Mouse (Mus musculus): Measurements from ENCODE around the gene Tbc1d1. TPM values are rescaled to one million over a fixed set of nuclear protein-coding genes. Genes with fewer than 3 reads are reported as not detected.

The Tbc1d1 gene
- polyA plus RNA-seq, 1 experiment from 2014 or later = 38.3 TPM

DNA sequence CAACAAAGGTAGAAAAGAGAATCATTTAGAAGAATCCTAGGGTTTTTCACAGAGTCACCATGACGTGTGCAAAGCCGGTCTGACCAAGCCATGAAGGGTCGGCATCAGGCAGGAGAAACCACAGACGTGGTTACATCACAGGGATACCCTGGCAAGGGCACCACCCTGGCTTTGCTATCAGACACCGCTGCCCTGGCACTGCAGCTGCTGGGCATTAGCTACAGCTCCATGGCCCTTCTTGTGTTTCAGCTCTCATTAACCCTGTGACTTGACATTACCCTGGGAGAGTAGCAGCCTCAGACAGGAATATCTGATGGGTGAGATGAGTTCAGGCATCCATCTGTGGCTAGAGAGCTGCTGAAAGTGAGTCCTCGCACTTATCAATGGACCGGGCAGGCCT lies 42.5 kb downstream of the Tbc1d1 start:
- Histone ChIP-seq H3K27me3 (ENCODE audit: insufficient read depth, poor library complexity, severe bottlenecking) (no peaks in the 10 kb centered on the region), H3K4me3 (no peak overlapping the region), H3K36me3 (no peaks in the 10 kb centered on the region), H3K4me1 (peaks cover 14% of the 10 kb centered on the region; the same call in 1 of the 2 replicates), H3K9me3 (no peaks in the 10 kb centered on the region), H3K27ac (no peak overlapping the region)
- WGBS = 81% methylated on average over 7 of the region's 7 CpGs
- peak; percentile 58 for DNase-seq (ENCODE audit: low spot score)

DNA sequence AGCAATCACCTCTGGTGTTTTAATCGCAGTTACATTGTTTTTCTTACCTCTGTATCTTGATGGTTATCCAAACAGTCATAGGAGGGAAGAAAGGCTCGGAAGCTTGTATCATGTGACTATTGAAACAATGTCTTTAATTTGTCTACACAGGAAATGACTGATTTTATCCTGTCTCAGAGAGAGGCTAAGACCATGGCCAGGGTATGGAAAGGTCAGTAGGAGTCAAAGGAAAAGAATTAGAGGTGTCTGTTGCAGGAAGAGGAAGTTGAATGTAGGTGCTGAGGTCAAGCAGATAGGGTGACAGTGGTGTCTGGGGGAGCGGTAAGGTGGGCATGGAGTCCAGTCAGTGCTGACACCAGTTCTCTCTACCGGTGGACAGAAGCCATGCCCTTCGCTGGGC lies 45.0 kb downstream of the Tbc1d1 start:
- Histone ChIP-seq H3K4me1 (peaks cover 14% of the 10 kb centered on the region; the same call in 1 of the 2 replicates), H3K27me3 (ENCODE audit: insufficient read depth, poor library complexity, severe bottlenecking) (no peaks in the 10 kb centered on the region), H3K4me3 (no peak overlapping the region), H3K36me3 (no peaks in the 10 kb centered on the region), H3K27ac (no peak overlapping the region), H3K9me3 (no peaks in the 10 kb centered on the region)
- 56% methylated on average over 5 of the region's 5 CpGs for WGBS
- peak; percentile 19 for DNase-seq (ENCODE audit: low spot score)

DNA sequence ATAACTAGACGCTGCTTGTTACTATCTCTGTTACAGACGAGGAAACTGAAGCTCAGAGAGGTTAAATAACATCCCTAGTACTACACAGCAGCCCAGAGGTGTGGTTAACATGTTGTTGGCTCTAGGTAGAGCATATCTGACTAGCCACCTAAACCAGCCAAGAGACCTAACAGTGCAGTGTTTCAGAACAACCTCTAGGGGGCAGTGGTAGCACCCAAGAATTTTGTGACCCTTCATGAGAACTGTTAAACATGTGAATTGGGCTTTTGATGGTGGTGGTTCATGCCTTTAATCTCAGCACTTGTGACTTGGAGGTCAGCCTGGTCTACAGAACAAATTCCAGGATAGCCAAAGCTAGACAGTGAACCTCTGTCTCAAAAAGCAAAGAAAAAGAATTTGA lies 46.2 kb downstream of the Tbc1d1 start:
- no peaks in the 10 kb centered on the region for H3K27me3 ChIP-seq (ENCODE audit: insufficient read depth, poor library complexity, severe bottlenecking)

DNA sequence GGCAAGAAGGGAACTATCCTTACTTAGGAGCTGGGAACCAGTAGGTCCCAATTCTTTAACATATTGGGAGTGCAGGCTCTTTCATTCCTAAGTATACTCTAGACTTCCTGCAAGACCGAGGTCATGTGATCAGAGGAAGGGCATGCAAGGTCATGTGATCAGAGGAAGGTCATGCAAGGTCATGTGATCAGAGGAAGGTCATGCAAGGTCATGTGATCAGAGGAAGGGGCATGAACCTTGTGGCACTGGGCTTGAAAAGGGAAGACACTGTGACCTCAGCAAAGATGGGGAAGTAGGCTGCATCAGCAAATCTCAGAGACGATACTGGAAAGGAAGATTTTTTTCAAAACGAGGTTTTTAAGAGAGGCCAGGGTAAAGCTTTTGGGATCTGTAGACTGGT lies 49.5 kb downstream of the Tbc1d1 start:
- peaks cover 12% of the 10 kb centered on the region; the same call in 1 of the 2 replicates for H3K4me1 ChIP-seq
- peak; percentile 25 for DNase-seq (ENCODE audit: low spot score)
- no peak overlapping the region for H3K27ac ChIP-seq
- H3K9me3 ChIP-seq = no peaks in the 10 kb centered on the region
- 78% methylated on average over 3 of the region's 3 CpGs for WGBS
- H3K4me3 ChIP-seq = no peak overlapping the region
- H3K27me3 ChIP-seq (ENCODE audit: insufficient read depth, poor library complexity, severe bottlenecking) = no peaks in the 10 kb centered on the region
- H3K36me3 ChIP-seq = no peaks in the 10 kb centered on the region

More for the DNA sequence above, 46.2 kb downstream of the Tbc1d1 start:
- peak; percentile 79 for DNase-seq (ENCODE audit: low spot score)
- H3K27ac ChIP-seq = no peak overlapping the region
- peaks cover 15% of the 10 kb centered on the region; the same call in 1 of the 2 replicates for H3K4me1 ChIP-seq
- WGBS = 23% methylated on average over 2 of the region's 2 CpGs
- H3K36me3 ChIP-seq = no peaks in the 10 kb centered on the region
- no peaks in the 10 kb centered on the region for H3K9me3 ChIP-seq
- no peak overlapping the region for H3K4me3 ChIP-seq

DNA sequence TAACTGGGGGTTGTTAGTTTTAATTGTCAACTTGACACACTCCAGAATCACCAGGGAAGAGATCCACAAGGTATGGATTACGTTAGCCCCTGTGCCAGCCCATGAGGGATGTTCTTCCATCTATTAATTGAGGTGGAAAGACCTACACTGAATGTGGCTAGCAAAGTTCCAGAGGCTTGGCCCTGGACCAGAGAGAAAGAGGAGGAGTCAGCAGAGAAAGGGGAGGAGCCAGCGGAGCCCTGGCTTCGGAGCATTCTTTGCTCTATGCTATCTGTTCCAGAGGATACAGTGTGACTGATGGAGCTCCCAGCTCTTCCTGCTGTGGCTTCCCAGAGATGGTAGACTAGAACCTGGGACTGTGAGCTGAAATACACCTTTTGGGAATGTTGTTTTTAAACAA lies 50.3 kb downstream of the Tbc1d1 start:
- H3K36me3 ChIP-seq = no peaks in the 10 kb centered on the region
- no peaks in the 10 kb centered on the region for H3K9me3 ChIP-seq
- DNase-seq (ENCODE audit: low spot score) = peak; percentile 58
- H3K27me3 ChIP-seq (ENCODE audit: insufficient read depth, poor library complexity, severe bottlenecking) = no peaks in the 10 kb centered on the region
- no peak overlapping the region for H3K4me3 ChIP-seq
- H3K4me1 ChIP-seq = peaks cover 9% of the 10 kb centered on the region; the same call in 1 of the 2 replicates
- WGBS = 54% methylated on average over 3 of the region's 3 CpGs
- no peak overlapping the region for H3K27ac ChIP-seq

DNA sequence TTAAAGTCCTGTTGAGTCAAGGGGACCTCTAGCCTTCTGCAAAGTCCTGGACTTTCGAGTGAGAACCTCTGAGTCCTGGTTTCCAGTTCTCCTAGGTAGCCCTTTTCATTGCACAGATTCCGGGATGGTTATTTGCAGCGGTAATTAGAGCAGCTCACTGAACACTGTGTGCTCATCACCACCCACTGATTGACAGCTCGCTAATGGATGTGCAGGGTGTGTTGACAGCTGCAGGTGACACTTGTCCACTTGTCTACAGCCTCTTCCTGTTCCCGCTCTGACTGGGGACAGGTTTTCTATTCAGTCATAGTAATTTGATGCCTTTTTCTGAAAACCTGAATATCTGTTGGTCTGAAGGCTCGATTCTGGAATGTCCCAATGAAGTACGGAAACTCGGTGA lies 50.8 kb downstream of the Tbc1d1 start:
- peak; percentile 68 for DNase-seq (ENCODE audit: low spot score)
- no peaks in the 10 kb centered on the region for H3K27me3 ChIP-seq (ENCODE audit: insufficient read depth, poor library complexity, severe bottlenecking)
- no peaks in the 10 kb centered on the region for H3K9me3 ChIP-seq
- WGBS = 55% methylated on average over 8 of the region's 8 CpGs
- no peaks in the 10 kb centered on the region for H3K36me3 ChIP-seq
- peaks cover 9% of the 10 kb centered on the region; the same call in 1 of the 2 replicates for H3K4me1 ChIP-seq
- no peak overlapping the region for H3K27ac ChIP-seq
- no peak overlapping the region for H3K4me3 ChIP-seq

DNA sequence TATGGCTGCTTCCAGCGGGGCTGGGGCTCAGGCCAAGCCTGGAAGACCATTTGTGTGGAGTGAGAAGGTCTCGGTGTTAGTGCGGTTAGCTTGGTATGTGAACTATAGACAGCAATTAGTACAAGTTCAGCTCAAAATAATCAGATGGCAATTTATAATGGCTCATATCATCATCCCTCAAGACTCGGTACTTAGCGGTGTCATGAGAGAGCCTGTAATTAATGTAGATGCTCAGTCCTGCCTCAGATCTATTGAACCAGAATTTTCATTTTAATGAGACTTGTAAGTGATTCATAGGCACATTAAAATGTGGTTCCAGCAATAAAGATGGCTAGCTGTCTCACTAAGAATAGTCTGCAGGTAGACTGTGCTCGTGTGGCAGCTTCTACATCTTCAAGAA lies 51.7 kb downstream of the Tbc1d1 start:
- H3K4me1 ChIP-seq = peaks cover 9% of the 10 kb centered on the region; the same call in 1 of the 2 replicates
- no peaks in the 10 kb centered on the region for H3K27me3 ChIP-seq (ENCODE audit: insufficient read depth, poor library complexity, severe bottlenecking)
- no peaks in the 10 kb centered on the region for H3K9me3 ChIP-seq
- no peak overlapping the region for H3K4me3 ChIP-seq
- 94% methylated on average over 6 of the region's 6 CpGs for WGBS
- no peaks in the 10 kb centered on the region for H3K36me3 ChIP-seq
- peak; percentile 62 for DNase-seq (ENCODE audit: low spot score)
- no peak overlapping the region for H3K27ac ChIP-seq

DNA sequence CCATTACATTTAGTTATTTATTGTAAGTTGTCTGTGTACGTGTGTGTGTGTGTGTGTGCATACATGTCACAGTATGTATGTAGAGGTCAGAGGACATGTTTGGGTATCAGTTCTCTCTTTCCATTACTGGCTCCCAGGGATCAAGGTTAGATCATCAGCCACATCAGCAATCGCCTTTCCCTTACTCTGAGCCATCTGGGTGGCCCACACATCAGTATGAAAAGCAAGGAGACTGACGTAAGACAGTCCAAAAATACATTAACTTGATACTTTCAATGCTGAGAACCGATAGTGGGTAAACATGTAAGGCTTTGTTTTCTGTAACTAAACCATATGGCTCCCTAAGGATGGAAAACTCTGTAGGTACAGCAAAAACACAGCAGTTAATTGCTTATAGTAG lies 54.7 kb downstream of the Tbc1d1 start:
- Histone ChIP-seq H3K4me3 (no peak overlapping the region), H3K27ac (no peak overlapping the region), H3K4me1 (peaks cover 9% of the 10 kb centered on the region; the same call in 1 of the 2 replicates), H3K27me3 (ENCODE audit: insufficient read depth, poor library complexity, severe bottlenecking) (no peaks in the 10 kb centered on the region), H3K9me3 (no peaks in the 10 kb centered on the region), H3K36me3 (no peaks in the 10 kb centered on the region)
- DNase-seq (ENCODE audit: low spot score) = no peak
- 77% methylated on average over 4 of the region's 4 CpGs for WGBS

DNA sequence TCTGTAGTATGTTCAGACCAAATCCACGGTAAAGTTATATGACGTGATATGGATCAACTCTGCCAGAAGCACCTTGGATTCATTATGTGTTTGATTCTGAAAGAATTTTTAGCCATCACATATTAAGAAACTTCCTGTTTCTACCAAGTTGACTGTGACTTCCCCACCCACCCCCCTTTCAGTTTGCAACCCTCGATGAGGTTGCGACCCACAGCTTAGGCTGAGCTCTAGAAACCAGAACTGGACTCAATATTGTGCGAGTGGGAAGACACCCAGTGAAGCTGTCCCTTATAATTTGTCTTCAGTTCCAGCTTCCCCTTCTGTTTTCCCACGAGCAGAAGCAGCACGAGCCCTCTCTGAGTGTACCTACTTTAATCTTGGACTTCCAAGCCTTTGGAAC lies 55.2 kb downstream of the Tbc1d1 start:
- 81% methylated on average over 7 of the region's 7 CpGs for WGBS
- Histone ChIP-seq H3K36me3 (no peaks in the 10 kb centered on the region), H3K4me1 (peaks cover 9% of the 10 kb centered on the region; the same call in 1 of the 2 replicates), H3K27me3 (ENCODE audit: insufficient read depth, poor library complexity, severe bottlenecking) (no peaks in the 10 kb centered on the region), H3K9me3 (no peaks in the 10 kb centered on the region), H3K4me3 (no peak overlapping the region), H3K27ac (no peak overlapping the region)
- DNase-seq (ENCODE audit: low spot score) = peak; percentile 17

DNA sequence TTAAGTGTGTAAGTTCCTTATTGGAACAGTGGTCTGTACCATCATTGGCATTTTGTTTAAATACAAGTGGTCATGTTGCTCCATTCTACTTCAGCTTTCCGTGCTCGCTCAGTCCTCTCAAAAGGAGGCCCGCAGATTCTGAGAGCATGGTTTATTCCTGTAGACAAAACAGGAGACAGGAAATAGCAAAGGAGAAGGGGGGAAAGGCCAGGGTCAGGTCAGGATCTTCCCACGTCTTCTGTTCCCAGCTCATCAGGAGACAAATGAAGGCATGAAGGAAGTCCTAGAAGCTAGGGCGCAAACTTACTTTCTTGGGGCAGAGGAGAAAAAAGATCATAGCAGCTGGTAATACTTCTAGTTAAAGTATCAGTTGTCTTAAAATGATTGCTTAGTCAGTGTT lies 56.1 kb downstream of the Tbc1d1 start:
- H3K27me3 ChIP-seq (ENCODE audit: insufficient read depth, poor library complexity, severe bottlenecking) = no peaks in the 10 kb centered on the region
- WGBS = 57% methylated on average over 5 of the region's 5 CpGs
- peaks cover 4% of the 10 kb centered on the region for H3K4me1 ChIP-seq
- no peak overlapping the region; the same call in 1 of the 2 replicates for H3K27ac ChIP-seq
- DNase-seq (ENCODE audit: low spot score) = no peak
- no peaks in the 10 kb centered on the region for H3K36me3 ChIP-seq
- H3K9me3 ChIP-seq = no peaks in the 10 kb centered on the region
- no peak overlapping the region for H3K4me3 ChIP-seq

DNA sequence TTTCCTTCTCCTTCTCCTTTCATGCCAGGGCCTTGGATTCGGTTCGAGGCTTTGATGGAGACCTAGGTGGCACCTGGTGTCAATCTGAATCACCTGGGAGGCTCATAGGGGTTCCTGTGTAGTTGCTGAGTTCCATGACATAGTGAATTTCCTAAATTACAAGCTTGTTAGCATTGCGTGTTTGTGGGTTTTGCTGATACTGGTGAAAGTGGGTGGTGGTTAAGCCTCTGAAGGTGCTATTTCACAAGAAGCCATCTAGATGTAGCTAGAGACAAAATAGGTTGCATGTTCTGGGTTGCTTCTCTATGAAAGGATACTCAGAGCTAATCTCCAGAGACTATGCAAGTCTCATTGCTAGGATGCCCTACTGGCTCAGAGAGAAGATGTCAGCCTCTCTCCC lies 56.5 kb downstream of the Tbc1d1 start:
- no peak overlapping the region for H3K4me3 ChIP-seq
- no peak overlapping the region; the same call in 1 of the 2 replicates for H3K27ac ChIP-seq
- H3K4me1 ChIP-seq = peaks cover 4% of the 10 kb centered on the region
- peak; percentile 20 for DNase-seq (ENCODE audit: low spot score)
- whole genome bisulfite sequencing = 72% methylated on average over 3 of the region's 3 CpGs
- H3K27me3 ChIP-seq (ENCODE audit: insufficient read depth, poor library complexity, severe bottlenecking) = no peaks in the 10 kb centered on the region
- H3K36me3 ChIP-seq = no peaks in the 10 kb centered on the region
- H3K9me3 ChIP-seq = no peaks in the 10 kb centered on the region

DNA sequence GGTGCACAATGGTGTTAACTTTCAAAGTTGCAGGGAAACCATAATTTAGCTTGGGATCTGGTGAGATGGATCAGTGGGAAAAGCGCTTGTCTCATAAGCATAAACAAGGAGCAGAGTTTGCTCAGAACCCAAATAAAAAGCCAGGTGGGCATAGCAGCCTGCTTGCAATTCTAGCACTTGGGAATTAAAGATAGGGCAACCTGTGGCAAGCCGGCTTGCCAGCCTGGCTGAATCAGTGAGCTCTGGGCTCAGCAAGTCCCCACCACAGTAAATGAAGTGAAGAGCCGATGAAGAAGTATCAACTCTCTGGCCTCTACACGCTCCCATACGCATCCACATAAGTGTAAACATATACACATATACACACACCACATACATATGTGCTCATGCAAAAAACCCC lies 59.7 kb downstream of the Tbc1d1 start:
- H3K27me3 ChIP-seq (ENCODE audit: insufficient read depth, poor library complexity, severe bottlenecking) = no peaks in the 10 kb centered on the region
- peak; percentile 51 for DNase-seq (ENCODE audit: low spot score)
- no peak overlapping the region for H3K4me3 ChIP-seq
- 89% methylated on average over 5 of the region's 5 CpGs for WGBS
- no peaks in the 10 kb centered on the region for H3K9me3 ChIP-seq
- H3K27ac ChIP-seq = no peak overlapping the region
- no peaks in the 10 kb centered on the region for H3K36me3 ChIP-seq
- peaks cover 10% of the 10 kb centered on the region for H3K4me1 ChIP-seq

DNA sequence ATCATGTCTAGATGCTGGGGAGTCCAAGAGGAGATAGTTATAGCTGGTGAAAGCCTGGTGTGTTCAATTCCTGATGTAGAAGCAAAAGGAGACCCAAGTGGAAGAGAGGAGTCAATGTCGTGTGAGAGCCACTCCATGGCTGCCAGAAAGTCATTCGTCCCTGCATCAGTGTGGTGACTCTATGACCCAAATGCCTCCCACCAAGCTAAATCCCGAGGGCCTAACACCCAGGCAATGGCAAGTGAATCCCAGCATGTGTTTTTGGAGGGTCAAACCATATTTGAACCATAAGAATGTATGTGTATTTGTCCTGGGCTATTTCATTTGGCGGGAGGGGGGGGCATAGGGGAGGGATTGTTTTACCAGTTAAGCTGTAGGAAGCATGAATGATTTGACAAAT lies 60.2 kb downstream of the Tbc1d1 start:
- H3K9me3 ChIP-seq = no peaks in the 10 kb centered on the region
- 81% methylated on average over 4 of the region's 4 CpGs for WGBS
- peak; percentile 66 for DNase-seq (ENCODE audit: low spot score)
- H3K4me1 ChIP-seq = peaks cover 10% of the 10 kb centered on the region
- no peaks in the 10 kb centered on the region for H3K36me3 ChIP-seq
- H3K27me3 ChIP-seq (ENCODE audit: insufficient read depth, poor library complexity, severe bottlenecking) = no peaks in the 10 kb centered on the region
- H3K27ac ChIP-seq = no peak overlapping the region
- H3K4me3 ChIP-seq = no peak overlapping the region

DNA sequence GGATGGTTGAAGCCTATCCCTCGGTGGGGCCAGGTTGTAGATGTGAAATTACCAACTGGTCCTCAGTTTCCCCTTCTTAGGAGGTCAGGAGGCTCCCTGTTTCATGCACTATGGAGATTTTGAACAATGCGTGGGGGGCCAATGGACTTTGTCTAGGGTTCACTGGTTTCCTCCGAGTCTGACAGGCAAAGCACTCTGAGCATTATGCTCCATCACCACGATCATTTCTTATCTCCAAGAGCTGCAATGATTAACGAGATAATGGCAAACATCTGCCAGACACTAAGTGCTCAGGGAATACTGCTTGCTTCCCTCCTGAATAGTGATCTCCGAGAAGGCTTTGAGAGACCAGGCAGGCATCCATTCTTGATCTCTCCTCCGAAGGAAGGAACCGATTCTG lies 61.2 kb downstream of the Tbc1d1 start:
- Histone ChIP-seq H3K4me3 (no peak overlapping the region), H3K36me3 (no peaks in the 10 kb centered on the region; the same call in 1 of the 2 replicates), H3K27me3 (ENCODE audit: insufficient read depth, poor library complexity, severe bottlenecking) (no peaks in the 10 kb centered on the region), H3K27ac (no peak overlapping the region), H3K9me3 (no peaks in the 10 kb centered on the region), H3K4me1 (peaks cover 10% of the 10 kb centered on the region)
- DNase-seq (ENCODE audit: low spot score) = peak; percentile 66
- 61% methylated on average over 8 of the region's 8 CpGs for WGBS

Measured in heart, embryonic 10.5 days (tissue).